In the genomic region with DNA sequence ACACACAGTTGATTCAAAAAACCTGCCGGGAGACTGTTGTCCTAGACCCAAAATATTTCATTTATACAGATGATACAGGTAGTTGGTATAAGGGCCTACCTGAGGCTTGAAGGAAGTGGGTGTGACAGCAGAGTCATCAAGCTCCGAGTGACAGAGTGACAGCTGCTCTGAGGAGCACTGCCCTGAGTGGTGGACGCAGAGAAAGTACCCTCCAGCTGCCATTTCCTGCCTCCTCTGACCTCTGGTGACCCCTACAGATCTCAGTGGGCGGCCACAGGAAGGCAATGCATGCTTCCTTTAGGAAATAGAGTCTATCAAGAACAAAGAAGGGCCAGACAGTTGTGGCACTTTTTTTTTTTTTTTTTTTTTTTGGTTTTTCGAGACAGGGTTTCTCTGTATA, we compare ENCODE assay signal across 9 mouse cellular contexts. TPM values are rescaled to one million over a fixed set of nuclear protein-coding genes. Genes with fewer than 3 reads are reported as not detected.
DNase-seq lines count a peak whose midpoint lies in the region; ATAC-seq lines count a peak whose summit lies in the region.
"Had no signal": no experiment of that assay in that cellular context is flagged by ENCODE, and none has a peak within 500 bp of the region (broad histone marks: within the 10 kb centered on the region; RNA-seq: fewer than 3 reads in every experiment).

No protein-coding gene starts in this region.

- peak; percentile 6 for DNase-seq in heart, postnatal 4 days
- DNase-seq in heart, adult 8-10 months (ENCODE audit: low spot score) = no peak
- DNase-seq in urinary bladder, postnatal 14 days (ENCODE audit: low spot score) = peak; percentile 1
- no peak for DNase-seq in urinary bladder, postnatal 10 days (ENCODE audit: low spot score)
- peak; percentile 6 to 10 for DNase-seq in gastrocnemius, postnatal 4 days (ENCODE audit: low spot score in 2 of 2)
- peak; percentile 34 for DNase-seq in testis, postnatal 10 days (ENCODE audit: low spot score)

- no peak for ATAC-seq in activated CD4-positive, CD25-positive, alpha-beta regulatory T cell, adult 4 months
- no peak for ATAC-seq in erythroid progenitor cell, adult 5-6 weeks (replicated peaks; ENCODE audit: low FRiP score, poor library complexity, severe bottlenecking)
- ATAC-seq: forebrain, embryonic 13.5 days had no signal

RNA-seq across cellular contexts. Expression of a gene that starts 25.4 kb away (rescaled TPM):
- 10 to 100 TPM; 36.7 to 40.9 TPM for total RNA-seq in heart, postnatal 4 days (2021)
- 10 to 100 TPM; 14.5 to 23.5 (median 16.9) TPM for total RNA-seq in heart, adult 8-10 months (2022)
- total RNA-seq in gastrocnemius, postnatal 4 days (2021) = 10 to 100 TPM; 26.8 to 27.1 TPM
- under 1 TPM in 1 of 2 experiments, not detected in 1; 0.17 TPM for polyA plus RNA-seq in activated CD4-positive, CD25-positive, alpha-beta regulatory T cell, adult 4 months (2017; shearing (Covaris generic))
- not detected in 2 replicates for total RNA-seq in erythroid progenitor cell, adult 5-6 weeks (2015; ENCODE audit: low replicate concordance)
- not detected in 2 replicates for total RNA-seq in erythroid progenitor cell, adult 5-6 weeks (2017; ENCODE audit: low replicate concordance)

Comparison
In these comparisons a context has a peak if more than half of its experiments do, and no peak if none do; other contexts are left out.
1. DNase-seq: peak in heart, postnatal 4 days (single experiment), urinary bladder, postnatal 14 days (single experiment), gastrocnemius, postnatal 4 days (2 of 2) and testis, postnatal 10 days (single experiment); none in heart, adult 8-10 months (single experiment) and urinary bladder, postnatal 10 days (single experiment).
2. RNA of a gene that starts 25.4 kb away (total RNA-seq): 36.7 to 40.9 TPM in heart, postnatal 4 days, 26.8 to 27.1 TPM in gastrocnemius, postnatal 4 days and 14.5 to 23.5 TPM in heart, adult 8-10 months; not detected in erythroid progenitor cell, adult 5-6 weeks; every median in the first group is over 10 times any median in the second.